Mouse (Mus musculus) heart, adult 2 months (tissue): ENCODE measurements around the gene Psmc1. TPM values are rescaled to one million over a fixed set of nuclear protein-coding genes. Genes with fewer than 3 reads are reported as not detected.

Source experiments
- DNase-seq, 2 experiments: peaks; one replicate each; pipeline ENCODE4 v3.0.0; 2021
- H3K27ac ChIP-seq: fragments of 200-600 bp; 2 replicates; pipeline ENCODE4 v1.8.1; 2022
- H3K27me3 ChIP-seq: fragments of 200-500 bp; 2 replicates; pipeline ENCODE4 v1.6.1; 2012; ENCODE audit warnings: mild to moderate bottlenecking, low read length, inconsistent platforms, mixed read lengths; ENCODE audit not compliant: control insufficient read depth, insufficient read depth
- H3K36me3 ChIP-seq: fragments of 200-500 bp; 2 replicates; pipeline ENCODE4 v1.6.1; 2012; ENCODE audit warnings: low read length, inconsistent platforms; ENCODE audit not compliant: control insufficient read depth, insufficient read depth
- H3K4me1 ChIP-seq: fragments of 200-500 bp; 2 replicates; pipeline ENCODE4 v1.6.1; 2011; ENCODE audit warnings: low read length; ENCODE audit not compliant: control insufficient read depth, insufficient read depth
- H3K4me3 ChIP-seq: fragments of 200-600 bp; 2 replicates; pipeline ENCODE4 v1.8.1; 2022
- H3K79me2 ChIP-seq: fragments of 200-500 bp; replicated peaks from 2 replicates; pipeline ENCODE4 v1.6.1; 2012; ENCODE audit warnings: mild to moderate bottlenecking, inconsistent platforms, low read length, moderate library complexity, mixed read lengths; ENCODE audit not compliant: control insufficient read depth, insufficient read depth
- H3K9ac ChIP-seq: fragments of 200-500 bp; 2 replicates; pipeline ENCODE4 v1.6.1; 2012; ENCODE audit warnings: low read depth, mild to moderate bottlenecking, control low read depth, inconsistent platforms, low read length, mixed read lengths
- CTCF ChIP-seq: fragments of 200-600 bp; IDR thresholded peaks from 2 replicates; pipeline ENCODE4 v1.8.1; 2022; ENCODE audit warnings: antibody characterized with exemption, mild to moderate bottlenecking, moderate library complexity
- EP300 ChIP-seq: fragments of 200-500 bp; IDR thresholded peaks from 2 replicates; pipeline ENCODE4 v1.6.1; 2011; ENCODE audit warnings: low read depth, low read length, control low read depth; ENCODE audit not compliant: insufficient read depth
- POLR2A ChIP-seq: fragments of 200-500 bp; IDR thresholded peaks from 2 replicates; pipeline ENCODE4 v1.6.1; 2011; ENCODE audit warnings: mild to moderate bottlenecking, low read depth, low read length, control low read depth; ENCODE audit not compliant: insufficient read depth
- WGBS: fragments of 180-500 bp; shearing (Covaris S2); methylation state at CpG from one replicate; pipeline ENCODE4 v1.1.7; 2018; 5-methylcytosine and 5-hydroxymethylcytosine counted together
- intact Hi-C: fragments of 180-260 bp; cut with DNase I; formaldehyde crosslinking; loops from one replicate; pipeline ENCODE4 v1.15.1; 2025
- polyA plus RNA-seq: library from polyadenylated mRNA; depleted of rRNA; stranded (reverse); fragments of >200 nt; gene quantifications from 2 replicates; pipeline ENCODE4 v1.2.3, GENCODE M21; 2012
- total RNA-seq, 2 experiments: library from RNA; stranded (reverse); gene quantifications; 2 replicates each; pipeline ENCODE4 v1.2.3; 2021

Psmc1 gene
- total and polyA plus RNA-seq, 3 experiments = 40.8 to 132 (median 124) TPM

- no peak for DNase-seq
- Histone ChIP-seq H3K79me2 (no peaks in the 10 kb centered on the region), H3K27ac (no peak overlapping the region), H3K36me3 (no peaks in the 10 kb centered on the region), H3K4me3 (no peak overlapping the region), H3K4me1 (peaks cover 4% of the 10 kb centered on the region), H3K9ac (no peak overlapping the region), H3K27me3 (no peaks in the 10 kb centered on the region)
- no peak for TF ChIP-seq CTCF
- no peak for TF ChIP-seq EP300
- TF ChIP-seq POLR2A = no peak
- intact Hi-C loops = no loop called here
- 29% methylated on average over 4 of the region's 4 CpGs for WGBS
Measured at GRCm38 (mm10) chr12:100073201-100073672, 36.7 kb upstream of the Psmc1 start.

- intact Hi-C loops = no loop called here
- TF ChIP-seq POLR2A (no peak), CTCF (no peak), EP300 (no peak)
- Histone ChIP-seq H3K9ac (no peak overlapping the region), H3K36me3 (no peaks in the 10 kb centered on the region), H3K79me2 (no peaks in the 10 kb centered on the region), H3K27ac (no peak overlapping the region), H3K4me1 (peaks cover 4% of the 10 kb centered on the region), H3K27me3 (no peaks in the 10 kb centered on the region), H3K4me3 (no peak overlapping the region)
- 57% methylated on average over 4 of the region's 4 CpGs for WGBS
- DNase-seq = no peak
Measured at GRCm38 (mm10) chr12:100075715-100076114, 34.2 kb upstream of the Psmc1 start.

DNA sequence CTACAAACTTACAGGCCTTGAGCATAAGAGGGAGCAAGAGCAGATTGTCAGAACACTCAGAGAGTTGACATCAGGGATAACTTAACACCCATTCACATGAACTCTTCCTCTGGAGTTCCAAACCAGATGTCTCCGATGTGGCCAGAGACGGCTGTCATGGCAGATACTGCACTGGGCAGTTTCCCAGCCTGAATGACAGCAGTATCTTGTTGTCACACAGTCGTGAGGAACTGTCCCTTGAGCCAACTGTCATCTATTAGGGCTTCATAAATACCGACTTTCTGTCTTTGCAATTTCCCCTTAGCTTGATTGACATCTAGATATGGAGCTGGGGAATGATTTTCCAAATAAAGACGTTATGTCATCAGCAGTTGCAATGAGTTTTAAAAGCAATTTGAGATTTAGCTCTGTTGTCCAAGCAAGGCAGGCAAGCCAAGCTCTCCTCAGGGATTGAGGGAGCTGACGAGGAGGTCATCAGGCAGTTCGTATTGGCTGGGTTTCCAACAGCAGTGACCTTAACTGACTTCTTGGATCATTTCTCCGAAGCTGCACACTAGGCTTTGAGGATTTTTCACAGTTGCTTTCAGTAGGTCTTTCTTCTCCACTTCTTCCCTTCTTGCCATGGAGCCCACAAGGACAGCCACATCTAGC lies 30.2 kb upstream of the Psmc1 start:
- Histone ChIP-seq H3K9ac (no peak overlapping the region), H3K27ac (no peak overlapping the region), H3K27me3 (no peaks in the 10 kb centered on the region), H3K36me3 (no peaks in the 10 kb centered on the region), H3K4me3 (no peak overlapping the region), H3K4me1 (peaks cover 4% of the 10 kb centered on the region), H3K79me2 (no peaks in the 10 kb centered on the region)
- TF ChIP-seq EP300 (0 out of 2 replicates have a peak, but pooled peaks have one; percentile 11), CTCF (no peak)
- WGBS = 40% methylated on average over 8 of the region's 8 CpGs
- intact Hi-C loops = no loop called here
- DNase-seq = peak in 1 of 2 experiments; percentile 60

GRCm38 (mm10) chr12:100088026-100088425 lies 21.9 kb upstream of the Psmc1 start:
- Histone ChIP-seq H3K27ac (no peak overlapping the region), H3K4me3 (no peak overlapping the region), H3K79me2 (no peaks in the 10 kb centered on the region), H3K9ac (no peak overlapping the region), H3K27me3 (no peaks in the 10 kb centered on the region), H3K36me3 (no peaks in the 10 kb centered on the region), H3K4me1 (peaks cover 4% of the 10 kb centered on the region)
- no peak for DNase-seq
- intact Hi-C loops = no loop called here
- 74% methylated on average over 3 of the region's 3 CpGs for WGBS
- TF ChIP-seq POLR2A = no peak
- no peak for TF ChIP-seq EP300
- TF ChIP-seq CTCF = no peak

- H3K27me3 ChIP-seq = no peaks in the 10 kb centered on the region
- H3K36me3 ChIP-seq = no peaks in the 10 kb centered on the region
- intact Hi-C loops = no loop called here
- DNase-seq = no peak
- 63% methylated on average over 5 of the region's 5 CpGs for WGBS
- no peak for TF ChIP-seq CTCF
- no peak for TF ChIP-seq POLR2A
- TF ChIP-seq EP300 = no peak
- H3K4me3 ChIP-seq = no peak overlapping the region
- H3K4me1 ChIP-seq = peaks cover 1% of the 10 kb centered on the region
- no peak overlapping the region for H3K9ac ChIP-seq
- H3K79me2 ChIP-seq = no peaks in the 10 kb centered on the region
- H3K27ac ChIP-seq = no peak overlapping the region
Measured at GRCm38 (mm10) chr12:100089265-100089664, 20.7 kb upstream of the Psmc1 start.

DNA sequence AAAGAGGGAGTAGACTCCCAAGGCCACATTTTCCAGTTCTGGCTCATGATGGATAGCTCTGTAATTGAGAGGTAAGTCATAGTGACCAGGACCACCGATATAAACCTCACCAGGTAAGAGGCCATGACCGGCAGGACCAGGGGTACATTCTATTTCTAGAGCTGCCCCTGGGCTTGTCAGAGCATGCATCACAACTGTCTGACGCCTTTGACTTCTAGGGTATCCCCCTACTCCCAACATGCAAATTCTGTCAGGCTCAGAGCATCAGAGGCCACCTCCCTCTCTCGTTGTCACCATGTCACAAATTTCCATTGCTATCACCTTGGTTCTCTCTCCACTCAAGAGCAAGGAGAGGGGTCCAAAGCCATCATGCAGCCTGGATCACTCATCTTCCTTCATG lies 19.2 kb upstream of the Psmc1 start:
- no peak overlapping the region for H3K9ac ChIP-seq
- H3K4me1 ChIP-seq = no peaks in the 10 kb centered on the region
- H3K36me3 ChIP-seq = no peaks in the 10 kb centered on the region
- 84% methylated on average over 4 of the region's 4 CpGs for WGBS
- H3K27me3 ChIP-seq = no peaks in the 10 kb centered on the region
- no peak overlapping the region for H3K27ac ChIP-seq
- TF ChIP-seq EP300 (no peak), CTCF (no peak), POLR2A (no peak)
- no peaks in the 10 kb centered on the region for H3K79me2 ChIP-seq
- DNase-seq = no peak
- intact Hi-C loops = no loop called here
- H3K4me3 ChIP-seq = no peak overlapping the region
